Mouse (Mus musculus) erythroblast, adult 5-6 weeks (primary cell): ENCODE measurements around the gene Zfp708. TPM values are rescaled to one million over a fixed set of nuclear protein-coding genes. Genes with fewer than 3 reads are reported as not detected.
"Not testable (repeated sequence)": the region's sequence is repeated elsewhere in the genome, so short reads cannot be mapped to it uniquely, and the experiment has no call there.

Experiments used
- ATAC-seq: replicated peaks from 2 replicates; pipeline ENCODE4 v1.8.0; 2016; ENCODE audit warnings: moderate number of reproducible peaks, mild to moderate bottlenecking, moderate TSS enrichment, inconsistent platforms; ENCODE audit not compliant: poor library complexity, low FRiP score, severe bottlenecking
- total RNA-seq, 2 experiments: library from RNA; stranded (forward) in 1 of 2; stranded (reverse) in 1 of 2; fragments of 150-400 nt in 1 of 2; fragments of 200-764, 138-1000 nt in 1 of 2; gene quantifications; 2 replicates each; pipeline versions ENCODE4 v1.2.3 to v1.2.4; 2015 to 2017; ENCODE audit warnings: low replicate concordance in 2 of 2

Gene Zfp708
- total RNA-seq (2015; ENCODE audit: low replicate concordance) (not detected in 2 replicates), total RNA-seq (2017; ENCODE audit: low replicate concordance) (not detected in 2 replicates)

DNA sequence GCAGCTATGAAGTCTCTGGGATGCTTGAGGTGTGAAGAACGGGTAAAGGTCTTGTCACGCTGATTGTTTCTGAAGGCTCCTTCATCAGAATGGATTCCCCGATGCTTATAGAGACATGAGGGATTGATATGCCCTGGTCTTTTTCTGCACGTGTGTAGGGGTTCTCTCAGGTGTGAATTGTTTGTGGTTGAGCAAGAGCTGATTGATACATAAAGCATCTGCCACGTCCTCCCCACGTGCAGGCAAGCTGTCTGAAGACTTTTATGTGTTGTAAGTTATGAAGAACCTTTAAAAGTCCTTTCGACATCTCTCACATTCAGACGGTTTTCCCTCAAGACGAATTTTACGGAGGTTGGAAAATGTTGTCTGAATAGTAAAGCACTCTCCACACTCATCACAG lies at the start of gene Zfp708:
Gene Zfp708 (minus strand): TSS at position 101 of the 400 bp plus-strand sequence.
- ATAC-seq = no peak

DNA sequence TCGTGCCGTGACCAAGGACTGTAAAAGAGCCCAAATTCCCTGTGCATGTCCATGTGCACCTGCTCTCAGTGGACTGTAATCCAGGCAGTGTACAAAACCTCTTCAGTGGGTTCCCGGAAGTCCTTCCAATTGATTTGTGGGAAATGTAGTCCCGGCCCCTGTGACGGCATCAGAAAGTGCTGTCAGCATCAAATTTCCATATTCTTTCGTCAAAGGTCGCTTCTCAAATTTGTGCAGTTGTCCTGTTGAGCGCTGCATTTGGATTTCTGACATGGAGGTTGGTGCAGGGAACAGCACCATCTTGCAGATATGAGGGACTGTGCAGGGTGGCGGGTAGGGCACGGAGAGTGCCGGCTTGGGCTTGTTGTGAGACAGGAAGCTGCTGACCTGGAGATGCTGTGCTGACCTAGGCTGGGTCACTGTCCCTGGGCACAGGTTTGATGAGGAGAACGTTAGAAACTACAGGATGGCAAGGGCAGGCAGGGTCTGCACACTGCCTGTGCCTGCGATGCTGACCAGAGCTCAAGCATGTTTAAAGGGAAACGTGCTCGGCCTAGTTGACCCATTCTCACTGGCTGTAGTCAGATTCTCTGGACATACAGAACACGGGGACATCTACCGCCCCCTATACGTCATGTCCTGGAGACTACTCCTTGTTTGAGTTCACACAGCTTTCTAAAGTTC lies 30.4 kb upstream of the Zfp708 start:
- ATAC-seq = peak; percentile 62

DNA sequence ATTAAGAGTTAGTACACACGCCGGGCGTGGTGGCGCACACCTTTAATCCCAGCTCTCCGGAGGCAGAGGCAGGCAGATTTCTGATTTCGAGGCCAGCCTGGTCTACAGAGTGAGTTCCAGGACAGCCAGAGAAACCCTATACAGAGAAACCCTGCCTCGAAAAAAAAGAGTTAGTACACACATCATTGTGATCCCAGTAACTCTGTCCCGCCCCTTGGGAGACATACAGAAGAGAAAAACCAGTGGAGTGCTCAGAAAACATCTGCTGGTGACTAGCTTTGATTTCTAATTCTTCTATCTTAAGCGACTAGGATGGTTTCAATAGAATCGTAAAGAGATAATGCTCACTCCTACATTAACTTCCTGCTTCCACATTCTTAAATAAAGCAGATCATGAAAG lies 29.7 kb upstream of the Zfp708 start:
- not testable (repeated sequence) for ATAC-seq

DNA sequence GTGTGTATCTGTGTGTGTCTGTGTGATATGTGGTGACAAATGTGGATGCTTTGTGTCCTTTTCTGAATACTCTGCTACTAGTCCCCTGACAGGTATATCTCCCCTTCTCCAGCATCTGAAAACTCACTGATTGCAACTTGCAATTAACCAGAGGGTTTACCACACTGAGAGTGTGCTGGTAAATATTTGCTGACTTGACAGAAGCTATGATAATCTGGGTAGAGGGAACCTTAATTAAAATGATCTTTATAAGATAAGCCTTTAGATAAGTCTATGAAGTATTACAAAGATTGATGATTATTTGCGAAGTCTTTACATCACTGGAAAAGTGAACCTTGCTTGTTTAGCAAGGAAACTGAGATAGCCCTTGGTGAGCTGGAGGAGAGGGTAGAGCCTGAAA lies 26.7 kb upstream of the Zfp708 start:
- ATAC-seq = no peak

DNA sequence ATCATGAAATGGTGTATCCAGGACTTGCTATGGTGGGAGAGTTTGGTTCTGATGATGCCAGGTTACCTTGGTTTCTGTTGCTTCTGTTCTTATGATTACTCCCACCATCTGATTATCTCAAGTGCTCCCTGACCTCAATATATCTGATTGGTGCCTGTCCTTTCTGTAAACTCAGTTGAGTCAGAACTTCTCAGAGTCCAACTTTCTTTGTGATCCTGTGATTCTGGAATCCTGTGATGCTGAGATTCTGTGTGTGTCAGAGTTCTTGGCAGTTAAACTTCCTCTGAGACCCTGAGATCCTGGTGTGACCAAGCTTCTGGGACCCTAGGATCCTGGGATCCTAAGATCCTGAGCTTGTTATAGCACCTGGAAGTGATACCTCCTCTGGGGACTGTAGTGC lies 23.6 kb upstream of the Zfp708 start, which contains the start of gene Zfp759:
Gene Zfp759 (plus strand): TSS at position 301 of the 400 bp plus-strand sequence.
- not testable (repeated sequence) for ATAC-seq

DNA sequence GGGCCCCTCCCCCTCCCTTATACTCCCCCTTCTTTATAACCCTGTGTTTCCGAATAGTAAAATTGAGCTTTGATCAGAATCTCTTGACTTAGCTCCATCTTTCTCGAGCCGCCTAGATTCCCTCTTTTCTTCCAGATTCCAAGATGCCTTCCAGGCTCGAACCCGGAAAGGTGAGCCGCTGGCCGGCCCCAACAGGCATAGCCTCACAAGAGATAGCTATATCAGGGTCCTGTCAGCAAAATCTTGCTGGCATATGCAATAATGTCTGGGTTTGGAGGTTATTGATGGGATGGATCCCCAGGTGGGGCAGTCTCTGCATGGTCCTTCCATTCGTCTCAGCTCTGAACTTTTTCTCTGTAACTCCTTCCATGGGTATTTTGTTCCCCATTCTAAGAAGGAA lies 18.4 kb upstream of the Zfp708 start, which contains the start of gene Rslcan18:
Gene Rslcan18 (minus strand): TSS at position 101 of the 400 bp plus-strand sequence.
- ATAC-seq = not testable (repeated sequence)

DNA sequence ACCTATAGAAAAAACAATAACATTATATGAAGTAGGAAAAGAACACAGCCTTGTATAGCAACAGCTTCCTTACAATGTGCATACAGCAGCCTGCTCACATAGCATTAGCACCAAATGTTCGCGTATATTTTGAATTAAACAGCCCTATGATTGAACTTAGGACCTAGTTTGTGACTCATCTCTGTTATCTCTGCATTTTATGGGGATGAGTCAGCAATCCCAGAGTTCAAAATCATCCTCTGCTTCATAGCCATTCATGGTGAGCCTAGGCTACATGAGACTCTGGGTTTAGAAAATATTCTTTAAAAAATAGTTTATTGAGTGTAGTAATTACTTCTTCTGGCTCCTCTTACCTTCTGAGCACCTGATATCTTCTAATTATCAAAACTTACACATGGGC lies 15.5 kb upstream of the Zfp708 start:
- ATAC-seq = no peak

DNA sequence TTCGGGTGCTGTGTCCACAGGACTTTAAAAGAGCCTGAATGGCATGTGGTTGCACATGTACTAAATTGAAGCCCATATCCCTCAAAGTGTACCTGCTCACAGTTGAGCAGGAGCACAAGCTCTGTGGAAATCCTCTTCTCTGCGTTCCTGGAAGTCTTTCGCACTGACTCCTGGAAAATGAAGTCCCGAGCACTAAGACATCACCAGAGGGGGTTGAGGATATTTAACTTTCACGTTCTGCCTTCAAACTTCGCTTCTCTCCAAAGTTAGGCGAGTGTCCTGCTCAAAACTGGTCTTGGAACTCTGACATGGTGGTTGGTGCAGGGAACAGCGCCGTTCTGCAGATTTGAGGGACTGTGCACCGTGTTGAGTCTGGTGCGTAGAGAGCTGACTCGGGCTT lies 14.3 kb upstream of the Zfp708 start:
- no peak for ATAC-seq

DNA sequence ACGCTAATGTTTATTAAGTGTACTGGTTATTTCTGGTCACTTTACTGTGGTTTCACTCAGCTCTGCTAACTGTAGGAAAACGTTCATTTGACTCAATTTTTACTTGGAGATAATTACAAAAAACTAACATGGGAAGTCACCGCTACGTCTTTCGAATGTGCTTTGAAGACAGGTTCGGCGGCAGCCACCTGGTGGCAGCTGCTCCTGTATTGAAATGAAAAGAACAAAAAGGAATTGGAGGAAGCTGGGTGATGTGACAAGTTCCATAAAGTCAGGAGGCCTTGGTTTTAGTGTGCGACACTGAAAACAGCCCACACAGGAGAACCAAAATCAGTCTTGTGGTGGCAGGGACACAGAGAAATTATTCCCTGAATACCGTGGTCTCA lies 11.0 kb upstream of the Zfp708 start:
- ATAC-seq = peak; percentile 66

DNA sequence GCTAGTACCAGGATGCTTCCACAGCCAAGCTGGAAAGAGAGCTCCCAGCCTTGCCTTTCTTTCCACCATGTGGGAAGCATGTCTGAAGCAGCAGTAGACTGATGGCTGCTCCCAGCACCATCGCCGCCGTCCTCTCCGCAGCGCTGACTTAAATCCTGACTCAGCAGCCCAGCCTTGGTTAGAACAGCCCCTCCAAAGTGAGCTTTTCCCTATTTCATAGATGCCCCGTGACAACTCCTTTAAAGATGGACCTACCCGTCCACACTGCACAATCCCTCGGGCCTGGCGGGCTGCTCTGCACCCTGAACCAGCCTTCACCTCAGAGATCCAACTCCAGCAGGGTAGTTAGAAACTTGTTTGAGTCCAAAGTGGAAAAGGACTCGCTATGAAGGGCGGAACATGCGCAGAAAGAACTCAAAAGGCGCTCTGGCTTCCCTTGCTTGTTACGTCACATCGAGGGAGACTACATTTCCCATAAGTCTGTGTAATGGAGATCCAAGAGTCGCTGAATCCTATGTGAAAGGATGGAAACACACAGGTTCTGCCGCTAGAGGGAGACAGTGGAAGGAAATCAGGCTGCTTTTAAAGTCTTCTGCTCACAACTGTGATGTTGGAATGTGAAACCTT lies 10.5 kb upstream of the Zfp708 start, which contains the start of gene Gm28557:
Gene Gm28557 (minus strand): TSS at position 411 of the 627 bp plus-strand sequence.
- peak; percentile 99 for ATAC-seq

DNA sequence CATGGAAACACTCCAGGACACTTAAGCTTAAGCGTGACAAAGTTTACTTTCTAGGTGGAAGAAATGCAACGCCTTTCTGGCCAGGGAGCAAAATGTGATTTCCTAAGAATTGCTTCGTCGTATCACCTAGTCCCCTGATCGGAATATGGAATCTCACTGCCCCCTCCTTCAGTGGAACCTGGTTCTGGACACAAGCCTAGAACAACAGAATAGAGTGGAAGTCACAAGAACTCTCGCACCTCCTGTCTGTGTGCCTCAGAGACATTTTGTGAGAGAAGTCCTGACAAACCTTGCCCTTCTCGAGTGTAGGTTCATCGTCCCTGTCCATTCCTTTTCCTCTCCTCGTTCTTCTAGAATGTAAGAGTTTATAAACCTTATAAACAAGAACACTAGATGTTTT lies 9.9 kb upstream of the Zfp708 start:
- ATAC-seq = peak; percentile 12

DNA sequence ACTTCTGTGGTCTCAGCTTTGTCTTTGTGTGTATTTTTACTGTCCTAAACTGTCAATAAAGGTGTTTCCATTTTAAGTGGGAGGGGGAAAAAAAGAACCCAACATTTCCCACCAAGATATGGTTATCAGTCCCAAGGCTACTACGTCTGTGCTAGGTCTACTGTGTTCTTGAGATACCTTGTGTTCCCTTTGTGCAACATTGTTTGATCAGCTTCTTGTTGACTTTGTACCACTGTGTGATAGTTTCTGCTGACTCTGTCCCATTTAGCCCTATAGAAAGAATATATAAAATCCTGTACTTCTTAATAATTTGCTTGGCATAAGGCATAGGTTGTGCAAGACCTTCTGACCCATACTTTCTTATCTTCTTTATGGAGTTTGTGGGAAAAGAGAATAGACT lies 7.6 kb downstream of the Zfp708 start:
- ATAC-seq = no peak

DNA sequence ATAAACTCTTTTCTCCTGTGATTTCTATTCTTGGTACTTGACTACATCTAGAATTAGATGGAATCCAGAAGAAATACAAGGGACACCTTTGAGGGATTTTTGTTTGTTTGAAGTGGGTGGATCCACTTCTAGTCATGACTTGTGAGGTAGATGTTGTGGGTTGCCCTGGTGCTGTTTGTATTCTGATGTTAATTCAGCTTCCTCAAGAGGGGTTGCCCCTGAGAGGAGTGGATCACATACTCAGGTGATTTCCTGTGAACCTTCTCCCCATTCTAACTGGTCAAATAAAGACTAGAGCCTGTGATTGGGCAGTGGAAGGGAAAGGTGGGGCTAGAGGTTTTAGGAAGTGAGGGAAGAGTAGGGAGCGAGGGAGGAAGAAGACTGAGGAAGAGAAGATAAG lies 15.8 kb downstream of the Zfp708 start:
- ATAC-seq = no peak

DNA sequence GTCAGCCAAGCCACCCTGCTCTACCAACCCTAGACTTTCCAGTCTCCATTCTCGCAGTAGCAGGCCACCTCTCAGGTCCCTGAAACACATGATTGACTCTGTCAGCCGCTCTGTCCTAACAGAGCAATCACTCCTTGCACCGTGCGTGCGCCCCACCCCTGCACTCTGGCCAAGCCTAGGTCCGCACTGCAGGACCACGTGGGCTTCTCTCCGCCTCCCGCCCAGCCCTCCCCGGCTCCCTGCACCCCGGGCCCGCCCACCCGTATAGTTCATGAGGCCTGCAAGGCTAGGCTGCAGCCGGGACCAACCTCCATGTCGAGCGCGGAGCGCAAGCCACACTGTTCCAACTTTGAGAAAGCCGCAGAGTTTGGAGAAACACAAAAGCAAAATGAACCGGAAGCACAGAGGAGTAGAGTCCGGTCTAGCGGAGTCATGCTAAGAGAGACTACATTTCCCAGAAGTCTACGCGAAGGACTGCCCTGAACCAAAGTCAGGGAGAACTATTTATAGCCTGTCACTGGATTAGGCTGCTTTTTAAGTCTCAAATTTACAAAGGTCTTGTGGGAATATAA lies 16.5 kb downstream of the Zfp708 start:
- peak; percentile 97 for ATAC-seq

DNA sequence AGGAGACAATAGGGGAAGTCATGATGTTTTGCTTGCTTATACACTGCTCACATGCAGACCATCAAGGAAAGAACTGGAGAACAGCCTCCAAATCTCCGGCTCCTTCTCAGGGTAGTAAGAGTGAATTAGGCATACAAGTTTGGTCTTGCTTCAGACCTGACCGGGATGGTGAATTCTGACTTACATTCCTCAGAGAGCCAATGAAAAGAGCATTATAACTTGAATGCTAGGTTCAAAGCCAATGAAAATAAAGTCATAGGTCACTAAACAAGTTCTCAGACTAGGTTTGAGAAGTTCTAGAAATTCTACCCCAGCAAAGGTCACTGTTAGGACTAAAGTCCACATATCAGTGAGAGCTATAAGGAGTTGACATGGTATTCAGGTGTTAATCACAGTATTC lies 20.5 kb downstream of the Zfp708 start:
- no peak for ATAC-seq

DNA sequence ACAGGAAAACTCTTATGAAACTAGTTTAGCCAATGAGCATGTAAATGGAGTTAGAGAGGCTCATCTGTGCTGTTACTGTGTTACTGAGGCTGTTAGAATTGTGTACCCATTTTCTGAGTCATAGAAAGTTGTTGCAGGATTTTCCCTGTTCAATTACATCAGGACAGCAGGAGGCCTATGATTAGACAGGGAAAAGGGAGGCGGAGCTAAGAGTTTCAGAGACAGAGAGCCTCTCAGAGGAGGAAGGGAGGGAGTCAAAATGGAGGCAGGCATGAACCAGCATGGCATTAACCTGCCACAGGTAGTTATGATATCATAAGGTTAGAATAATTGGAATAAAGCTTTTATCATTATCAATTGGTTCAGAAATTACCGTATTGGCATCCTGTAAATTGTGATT lies 25.0 kb downstream of the Zfp708 start:
- no peak for ATAC-seq

DNA sequence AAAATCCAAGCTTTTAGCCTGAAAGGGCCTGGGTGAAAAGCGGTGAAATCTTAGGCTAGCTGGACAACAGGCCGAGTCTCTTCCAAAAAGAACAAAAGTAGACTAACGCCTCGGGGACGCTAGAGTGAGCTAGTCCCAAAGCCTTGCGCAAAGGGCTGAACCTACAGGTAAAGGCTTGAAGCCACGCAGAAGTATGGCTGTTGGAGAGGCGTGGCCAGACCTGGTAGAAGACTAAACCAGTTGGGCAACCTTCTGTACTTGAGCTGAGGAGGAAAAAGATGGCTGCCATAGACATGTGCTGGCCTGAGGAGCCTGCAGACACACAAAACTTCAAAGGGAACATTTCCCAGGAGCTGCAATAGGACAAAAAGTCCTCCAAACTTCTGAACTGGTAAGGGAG lies 32.4 kb downstream of the Zfp708 start:
- no peak for ATAC-seq

DNA sequence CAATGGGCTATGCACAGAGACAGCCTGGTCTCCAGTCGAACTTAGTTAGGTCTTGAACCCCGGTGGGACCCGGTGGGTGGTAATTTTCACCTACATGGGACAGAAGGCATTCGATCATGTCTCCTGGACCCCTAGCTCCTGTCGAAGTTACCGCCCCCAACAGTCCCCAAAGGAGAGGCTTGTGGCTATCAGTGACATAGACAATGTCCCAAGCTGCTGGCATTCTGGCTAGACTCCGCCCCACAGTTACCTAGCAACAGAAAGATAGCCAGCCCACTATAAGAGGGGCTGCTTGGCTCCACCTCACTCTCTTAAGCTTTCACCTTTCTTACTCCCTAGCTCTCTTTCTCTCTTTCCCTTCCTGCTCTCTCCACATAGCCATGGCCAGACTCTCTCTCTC lies 35.3 kb downstream of the Zfp708 start:
- ATAC-seq = no peak

DNA sequence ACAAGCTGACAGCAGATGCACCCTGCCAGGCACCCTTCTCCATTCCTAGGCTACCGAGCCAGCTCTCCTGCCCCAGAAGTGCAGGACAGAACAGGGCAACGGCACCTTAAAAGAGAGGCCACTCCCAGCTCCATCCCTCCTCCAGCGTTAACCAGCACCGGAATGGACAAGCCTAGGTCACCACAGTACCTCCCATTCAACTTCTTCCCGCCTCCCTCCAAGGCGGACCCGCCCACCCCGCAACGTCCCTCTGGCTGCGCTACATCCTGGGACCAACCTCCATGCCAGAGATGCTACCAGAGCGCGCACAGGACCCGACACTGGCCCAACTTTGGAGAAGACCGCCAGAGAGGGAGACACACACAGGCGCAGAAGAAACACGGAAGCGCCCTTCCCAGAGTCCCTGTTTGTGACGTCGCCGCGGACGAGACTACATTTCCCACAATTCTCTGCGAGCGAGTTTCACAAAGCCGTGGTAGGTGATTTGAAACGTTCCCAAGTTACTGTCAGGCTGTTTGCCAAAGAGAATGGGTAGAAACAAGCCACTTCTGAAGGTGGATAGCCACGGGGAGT lies 36.9 kb downstream of the Zfp708 start, which contains the start of gene Zfp712:
Gene Zfp712 (minus strand): TSS at position 385 of the 573 bp plus-strand sequence.
- ATAC-seq = peak; percentile 100

DNA sequence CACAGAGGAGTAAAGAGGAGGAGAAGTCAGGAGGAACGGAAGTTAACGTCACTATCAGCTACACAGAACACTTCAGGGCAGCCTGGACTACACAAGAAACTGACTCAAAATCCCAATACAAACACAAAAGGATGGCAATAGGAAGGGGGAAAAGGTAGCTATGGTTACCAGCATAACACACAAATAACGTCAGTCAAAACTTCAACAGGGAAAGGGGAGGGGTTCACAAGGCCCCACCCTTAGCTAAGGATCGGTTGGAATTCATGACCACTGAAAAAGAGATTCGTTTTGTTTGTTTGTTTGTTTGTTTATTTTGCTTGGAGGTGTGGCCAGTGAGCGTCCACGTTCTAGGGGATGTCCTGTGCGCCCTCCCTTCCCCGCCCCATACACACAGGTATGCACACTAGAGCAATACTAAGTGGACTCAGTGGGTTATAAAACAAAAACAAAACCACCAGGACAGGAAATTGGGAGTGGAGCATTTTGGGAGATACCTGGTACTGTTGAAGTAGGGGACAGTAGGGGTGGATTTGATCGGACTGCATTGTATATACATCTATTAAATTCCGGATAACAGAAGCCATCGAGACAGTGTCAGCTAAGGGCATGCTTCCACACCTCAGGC lies 37.5 kb downstream of the Zfp708 start:
- ATAC-seq = peak; percentile 14
